Mouse (Mus musculus) myocyte (in vitro differentiated cells): ENCODE measurements around the gene 4930523C07Rik. TPM values are rescaled to one million over a fixed set of nuclear protein-coding genes. Genes with fewer than 3 reads are reported as not detected.
A peak's percentile ranks its signal among the peaks of the same experiment; 100 is the strongest.

Experiments
- H3K27me3 ChIP-seq: one replicate; pipeline ENCODE4 v1.6.1; 2011; ENCODE audit not compliant: control insufficient read depth, insufficient read depth, insufficient read length
- H3K36me3 ChIP-seq: one replicate; pipeline ENCODE4 v1.6.1; 2011; ENCODE audit not compliant: control insufficient read depth, insufficient read depth
- H3K4me2 ChIP-seq: one replicate; pipeline ENCODE4 v1.6.1; 2011; ENCODE audit warnings: low read depth, control low read depth
- H3K4me3 ChIP-seq: one replicate; pipeline ENCODE4 v1.5.1; 2011; ENCODE audit warnings: mild to moderate bottlenecking, control low read depth, moderate library complexity
- H3K79me2 ChIP-seq: one replicate; pipeline ENCODE4 v1.6.1; 2011; ENCODE audit not compliant: control insufficient read depth, insufficient read depth
- H3ac ChIP-seq: one replicate; pipeline ENCODE4 v1.6.1; 2011; ENCODE audit not compliant: control insufficient read depth, insufficient read length
- CEBPB ChIP-seq: IDR thresholded peaks from 2 replicates; pipeline ENCODE4 v1.6.1; 2011; ENCODE audit warnings: mild to moderate bottlenecking, moderate library complexity; ENCODE audit not compliant: poor library complexity, insufficient read depth, severe bottlenecking
- E2F4 ChIP-seq: IDR thresholded peaks from one replicate; pipeline ENCODE4 v1.6.1; 2011; ENCODE audit warnings: mild to moderate bottlenecking, control low read depth, moderate library complexity; ENCODE audit not compliant: insufficient read depth
- MAX ChIP-seq: IDR thresholded peaks from one replicate; pipeline ENCODE4 v1.6.1; 2011; ENCODE audit warnings: low read depth, mild to moderate bottlenecking, control low read depth
- MYOD1 ChIP-seq, 3 experiments: IDR thresholded peaks; one replicate each; pipeline ENCODE4 v1.6.1; 2011; ENCODE audit warnings: control low read depth in 2 of 3, low read depth in 2 of 3, mild to moderate bottlenecking in 2 of 3, moderate library complexity in 1 of 3; ENCODE audit not compliant: insufficient read length in 2 of 3, control insufficient read depth in 1 of 3
- MYOG ChIP-seq, 3 experiments: IDR thresholded peaks; one replicate each; pipeline ENCODE4 v1.6.1; 2011; ENCODE audit warnings: control low read depth in 2 of 3, low read depth in 2 of 3, mild to moderate bottlenecking in 2 of 3; ENCODE audit not compliant: insufficient read length in 2 of 3, control insufficient read depth in 1 of 3, insufficient read depth in 1 of 3
- POLR2A ChIP-seq: IDR thresholded peaks from one replicate; pipeline ENCODE4 v1.6.1; 2011; ENCODE audit warnings: low read depth, mild to moderate bottlenecking, control low read depth, moderate library complexity; ENCODE audit not compliant: insufficient read length
- POLR2AphosphoS2 ChIP-seq: IDR thresholded peaks from one replicate; pipeline ENCODE4 v1.6.1; 2011; ENCODE audit warnings: low read depth, control low read depth; ENCODE audit not compliant: insufficient read length
- REST ChIP-seq: IDR thresholded peaks from one replicate; pipeline ENCODE4 v1.6.1; 2011; ENCODE audit warnings: mild to moderate bottlenecking, control low read depth, moderate library complexity; ENCODE audit not compliant: insufficient read depth, insufficient read length
- SRF ChIP-seq: IDR thresholded peaks from one replicate; pipeline ENCODE4 v1.6.1; 2011; ENCODE audit warnings: low read depth; ENCODE audit not compliant: control insufficient read depth, insufficient read length
- TCF12 ChIP-seq: IDR thresholded peaks from one replicate; pipeline ENCODE4 v1.6.1; 2011; ENCODE audit warnings: mild to moderate bottlenecking, control low read depth; ENCODE audit not compliant: poor library complexity, insufficient read depth, severe bottlenecking
- TCF3 ChIP-seq: IDR thresholded peaks from one replicate; pipeline ENCODE4 v1.6.1; 2011; ENCODE audit warnings: low read depth, control low read depth; ENCODE audit not compliant: insufficient read length
- USF1 ChIP-seq: IDR thresholded peaks from one replicate; pipeline ENCODE4 v1.6.1; 2011; ENCODE audit warnings: low read depth, mild to moderate bottlenecking, control low read depth, moderate library complexity
- polyA plus RNA-seq: library from polyadenylated mRNA; unstranded; fragments of >200 nt; fragmentation: generic; extraction: Trizol; gene quantifications from one replicate; pipeline ENCODE4 v1.2.1, GENCODE M21; 2012; ENCODE audit warnings: missing spikeins

4930523C07Rik gene
- polyA plus RNA-seq, 1 experiment, result 2.8 TPM

GRCm38 (mm10) chr1:160049131-160049880 lies 5.1 kb downstream of the 4930523C07Rik start:
- no peak overlapping the region for H3K4me2 ChIP-seq
- no peak overlapping the region for H3ac ChIP-seq
- TF ChIP-seq MAX (no peak), TCF3 (no peak), MYOG (IDR thresholded peaks at IDR 0.05; ENCODE audit: control insufficient read depth in 1 of 3, insufficient read depth in 1 of 3, insufficient read length in 2 of 3, low read depth in 2 of 3) (no peak), SRF (no peak), TCF12 (no peak)
- H3K27me3 ChIP-seq, result no peaks in the 10 kb centered on the region
- no peaks in the 10 kb centered on the region for H3K79me2 ChIP-seq
- no peak overlapping the region for H3K4me3 ChIP-seq
- H3K36me3 ChIP-seq, result no peaks in the 10 kb centered on the region

GRCm38 (mm10) chr1:160050898-160051297 lies 6.7 kb downstream of the 4930523C07Rik start:
- H3K36me3 ChIP-seq, result no peaks in the 10 kb centered on the region
- H3K79me2 ChIP-seq, result no peaks in the 10 kb centered on the region
- no peak overlapping the region for H3K4me2 ChIP-seq
- no peaks in the 10 kb centered on the region for H3K27me3 ChIP-seq
- no peak overlapping the region for H3K4me3 ChIP-seq
- H3ac ChIP-seq, result no peak overlapping the region
- TF ChIP-seq MYOG (IDR thresholded peaks at IDR 0.05; ENCODE audit: control insufficient read depth in 1 of 3, insufficient read depth in 1 of 3, insufficient read length in 2 of 3, low read depth in 2 of 3) (no peak), E2F4 (no peak), POLR2AphosphoS2 (no peak), SRF (no peak), CEBPB (no peak), USF1 (no peak), POLR2A (no peak), TCF3 (no peak)

DNA sequence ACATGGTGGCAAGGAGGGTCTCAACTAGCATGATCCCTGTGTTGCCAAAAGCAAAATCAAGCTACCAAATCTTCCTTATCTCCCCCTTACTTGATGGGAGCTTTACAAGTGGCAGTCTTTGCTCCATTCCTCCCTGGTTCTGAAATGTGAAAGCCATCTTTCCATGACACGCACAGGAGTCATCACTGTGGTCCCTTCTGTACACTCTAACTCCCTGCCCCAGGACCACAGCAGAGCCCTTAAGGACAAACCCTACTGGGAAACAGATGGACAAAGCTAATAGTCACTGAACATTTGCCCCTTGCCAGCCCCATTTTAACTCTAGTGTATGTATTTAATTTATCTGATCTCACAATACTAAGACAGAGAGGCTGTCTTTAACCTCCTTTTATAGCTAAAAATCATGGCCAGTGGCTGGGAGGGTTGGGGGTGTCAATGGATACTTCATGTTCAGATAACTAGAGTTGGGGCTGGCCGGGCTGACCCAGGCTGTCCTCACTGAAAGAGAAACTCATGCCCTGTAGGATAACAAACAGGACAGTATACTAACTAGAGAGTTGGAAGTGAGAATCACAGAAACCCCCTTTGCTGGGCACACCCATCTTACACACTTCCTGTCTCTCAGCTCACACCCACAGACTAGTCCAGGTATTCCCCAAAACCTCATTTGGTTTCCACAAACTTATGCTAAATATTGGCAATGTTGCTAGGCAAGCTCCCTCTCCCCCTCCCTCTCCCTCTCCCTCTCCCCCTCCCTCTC lies 8.6 kb downstream of the 4930523C07Rik start:
- Histone ChIP-seq H3K79me2 (no peaks in the 10 kb centered on the region), H3ac (no peak overlapping the region), H3K36me3 (no peaks in the 10 kb centered on the region), H3K4me3 (no peak overlapping the region), H3K27me3 (no peaks in the 10 kb centered on the region), H3K4me2 (no peak overlapping the region)
- TF ChIP-seq MAX (no peak), SRF (no peak), CEBPB (no peak)

DNA sequence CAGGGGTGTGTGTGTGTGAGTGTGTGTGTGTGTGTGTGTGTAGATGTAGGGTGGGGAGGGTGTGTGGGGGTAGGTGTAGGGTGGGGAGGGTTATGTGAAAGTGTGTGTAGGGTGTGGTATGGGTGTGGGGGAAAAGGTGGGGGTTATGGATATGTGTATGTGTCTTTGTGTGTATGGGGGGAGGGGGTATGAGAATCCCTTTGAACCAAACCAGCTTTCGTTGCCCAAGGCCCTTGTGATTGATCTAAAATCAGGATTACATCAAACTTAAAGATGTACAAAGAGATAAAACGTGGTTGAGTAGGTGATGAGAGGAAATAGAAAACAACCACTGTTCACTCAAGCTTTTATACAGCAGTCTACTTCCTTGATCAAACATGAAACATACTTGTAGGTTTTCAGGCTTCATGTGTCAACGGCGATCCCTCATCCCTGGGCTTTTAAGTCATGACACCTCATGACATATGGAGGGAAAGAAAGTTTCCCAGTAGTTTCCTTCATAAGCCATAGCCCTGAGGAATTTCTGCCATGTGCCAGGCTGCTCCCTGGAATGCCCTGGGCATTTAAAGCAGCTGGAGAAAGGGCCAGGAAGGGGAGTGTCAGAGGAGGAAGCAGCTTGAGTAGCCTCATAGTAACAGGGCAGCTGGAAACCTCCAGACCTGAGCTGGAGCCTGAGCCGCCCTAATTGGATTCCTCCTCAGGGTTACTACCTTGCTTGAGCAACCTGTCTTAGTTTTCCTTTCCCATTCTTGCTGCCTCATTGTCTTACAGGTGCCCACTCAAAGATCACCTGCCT lies 9.5 kb downstream of the 4930523C07Rik start:
- Histone ChIP-seq H3K79me2 (no peaks in the 10 kb centered on the region), H3K4me2 (no peak overlapping the region), H3K36me3 (no peaks in the 10 kb centered on the region), H3K4me3 (no peak overlapping the region), H3ac (no peak overlapping the region), H3K27me3 (no peaks in the 10 kb centered on the region)
- no peak for TF ChIP-seq TCF3
- peak in 1 of 3 experiments; percentile 9 for TF ChIP-seq MYOD1 (IDR thresholded peaks at IDR 0.05; ENCODE audit: control insufficient read depth in 1 of 3, insufficient read length in 2 of 3, low read depth in 2 of 3)
- TF ChIP-seq SRF, result no peak
- TF ChIP-seq MYOG (IDR thresholded peaks at IDR 0.05; ENCODE audit: control insufficient read depth in 1 of 3, insufficient read depth in 1 of 3, insufficient read length in 2 of 3, low read depth in 2 of 3), result peak in 1 of 3 experiments; percentile 60
- no peak for TF ChIP-seq USF1
- TF ChIP-seq CEBPB, result no peak
- TF ChIP-seq POLR2AphosphoS2, result no peak
- TF ChIP-seq REST, result no peak
- TF ChIP-seq MAX, result no peak
- TF ChIP-seq E2F4, result no peak
- TF ChIP-seq TCF12, result no peak

- Histone ChIP-seq H3K79me2 (no peaks in the 10 kb centered on the region), H3K4me3 (no peak overlapping the region), H3ac (no peak overlapping the region), H3K27me3 (no peaks in the 10 kb centered on the region), H3K4me2 (no peak overlapping the region), H3K36me3 (no peaks in the 10 kb centered on the region)
- TF ChIP-seq USF1 (no peak), SRF (no peak), REST (no peak), MAX (no peak), CEBPB (no peak), TCF12 (no peak), E2F4 (no peak), POLR2A (no peak), POLR2AphosphoS2 (no peak), MYOG (IDR thresholded peaks at IDR 0.05; ENCODE audit: control insufficient read depth in 1 of 3, insufficient read depth in 1 of 3, insufficient read length in 2 of 3, low read depth in 2 of 3) (no peak), MYOD1 (IDR thresholded peaks at IDR 0.05; ENCODE audit: control insufficient read depth in 1 of 3, insufficient read length in 2 of 3, low read depth in 2 of 3) (no peak)
These were observed 10.3 kb downstream of the 4930523C07Rik start for GRCm38 (mm10) chr1:160054366-160055078.
